Mouse (Mus musculus) frontal cortex, adult 2 months (tissue): Measurements from ENCODE around the gene Gm21731. TPM values are rescaled to one million over a fixed set of nuclear protein-coding genes. Genes with fewer than 3 reads are reported as not detected.
"Not testable (repeated sequence)": the region's sequence is repeated elsewhere in the genome, so short reads cannot be mapped to it uniquely, and the experiment has no call there.

Experiments used
- DNase-seq, 2 experiments: peaks; one replicate each; pipeline ENCODE4 v3.0.0; 2022; ENCODE audit warnings: low spot score in 1 of 2; ENCODE audit errors: extremely low spot score in 1 of 2
- polyA plus RNA-seq: library from polyadenylated mRNA; depleted of rRNA; stranded (reverse); fragments of >200 nt; gene quantifications from 2 replicates; pipeline ENCODE4 v1.2.3, GENCODE M21; 2012; rRNA removed

Gene Gm21731
- polyA plus RNA-seq = not detected in 2 replicates

GRCm38 (mm10) chr13:120238811-120239210, at the start of gene Gm21731:
TSS of gene Gm21731 (plus strand) at chr13:120239111.
- not testable (repeated sequence) for DNase-seq

GRCm38 (mm10) chr13:120196189-120196821, 42.6 kb upstream of the Gm21731 start:
- not testable (repeated sequence) for DNase-seq

- not testable (repeated sequence) for DNase-seq
Measured at GRCm38 (mm10) chr13:120215847-120216246, 23.1 kb upstream of the Gm21731 start, which contains the start of gene Gm21762. TSS of gene Gm21762 (minus strand) at chr13:120215947.

GRCm38 (mm10) chr13:120220922-120221321, 18.0 kb upstream of the Gm21731 start:
- not testable (repeated sequence) for DNase-seq

DNA sequence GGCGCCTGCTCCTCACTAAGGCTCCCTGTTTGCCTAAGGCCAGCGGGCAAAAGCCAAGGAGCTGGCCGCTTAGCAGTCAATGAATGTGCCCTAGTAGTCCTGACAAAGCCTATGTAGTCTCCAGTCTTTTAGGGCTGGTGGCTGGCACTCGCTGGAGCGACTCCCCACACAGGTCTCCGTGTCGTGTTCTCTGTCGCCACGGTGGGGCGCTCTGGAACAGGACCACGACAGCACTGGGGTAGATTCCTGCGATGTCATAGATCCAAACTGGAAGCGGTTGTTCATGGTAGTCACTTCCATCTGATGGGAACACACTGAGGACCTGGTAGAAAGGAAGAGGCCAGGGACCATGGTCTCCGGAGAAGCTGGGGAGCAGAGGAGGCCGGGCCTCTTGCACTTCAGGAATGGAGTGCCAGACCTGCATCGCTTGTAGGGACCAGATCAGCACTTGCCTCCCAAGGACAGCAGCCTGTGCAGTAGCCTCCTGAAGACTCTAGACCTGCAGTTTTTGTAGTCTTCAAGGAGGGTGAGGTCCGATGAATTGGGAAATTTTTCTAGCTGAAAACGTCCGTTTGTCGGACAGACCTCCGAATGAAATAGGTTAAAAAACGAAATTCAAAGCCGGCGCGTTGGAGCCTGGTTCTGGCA, 15.8 kb upstream of the Gm21731 start:
- not testable (repeated sequence) for DNase-seq

DNA sequence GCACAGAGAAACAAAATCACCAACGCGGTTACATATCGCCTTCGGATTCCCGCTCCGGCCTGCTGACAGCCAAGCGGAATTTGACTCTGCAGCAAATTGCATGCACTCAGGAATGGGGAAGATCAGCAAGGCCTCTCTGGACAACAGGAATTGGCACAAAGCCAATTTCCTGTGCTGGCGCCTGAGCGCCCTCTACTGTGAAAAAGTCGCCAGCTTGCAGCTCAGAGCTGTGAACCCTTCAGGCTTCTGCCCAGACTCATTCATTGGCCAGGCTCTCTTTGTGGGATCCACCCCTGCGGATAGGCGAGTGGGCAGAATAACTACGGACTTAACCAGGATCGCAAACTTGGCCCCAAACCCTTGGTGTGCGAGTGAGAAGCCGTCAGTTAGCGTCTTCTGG, 7.1 kb upstream of the Gm21731 start:
- not testable (repeated sequence) for DNase-seq

- DNase-seq = not testable (repeated sequence)
Measured at GRCm38 (mm10) chr13:120232447-120233049, 6.4 kb upstream of the Gm21731 start.

- not testable (repeated sequence) for DNase-seq
Measured at GRCm38 (mm10) chr13:120251208-120251924, 12.5 kb downstream of the Gm21731 start.

DNA sequence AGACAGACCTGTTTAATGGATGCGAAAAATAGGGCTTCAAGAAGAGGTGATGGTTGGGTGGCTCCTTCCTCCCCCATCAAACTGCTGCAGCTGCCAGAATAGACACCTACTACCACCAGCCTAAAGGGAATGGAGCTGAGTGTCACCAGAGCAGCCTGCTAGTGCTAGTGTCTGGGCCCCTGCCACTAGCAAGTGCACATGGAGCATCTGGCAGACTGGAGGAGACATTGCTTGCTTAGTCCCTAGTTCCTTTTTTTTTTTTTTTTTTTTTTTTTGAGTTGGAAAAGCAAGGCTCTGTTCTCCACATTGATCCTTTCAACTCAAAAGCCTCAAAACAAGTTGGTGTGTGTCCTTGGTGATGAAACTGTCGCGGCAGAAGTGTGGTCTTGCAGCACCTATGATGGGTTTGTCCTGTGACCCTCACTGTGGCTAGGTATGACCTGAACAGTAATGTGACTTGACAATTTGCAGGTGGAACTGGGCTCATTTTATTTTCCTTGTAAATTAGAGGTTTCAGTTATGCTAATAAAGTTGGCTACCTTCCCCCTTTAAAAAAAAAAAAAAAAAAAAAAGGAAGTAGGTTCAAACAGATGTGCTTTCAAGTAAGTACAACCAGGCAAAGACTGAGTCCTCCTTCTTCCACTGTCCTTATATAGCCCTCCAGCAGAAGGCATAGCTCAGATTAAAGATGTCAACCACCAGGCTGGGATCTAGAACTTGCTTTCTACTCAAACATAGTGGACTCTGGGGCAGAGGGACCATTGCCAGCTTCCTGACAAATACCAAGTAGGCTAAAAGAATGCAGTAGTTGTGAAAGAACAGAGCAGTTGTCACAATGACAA, 20.1 kb downstream of the Gm21731 start:
- not testable (repeated sequence) for DNase-seq

GRCm38 (mm10) chr13:120259718-120260117, 20.8 kb downstream of the Gm21731 start:
- DNase-seq = not testable (repeated sequence)

- not testable (repeated sequence) for DNase-seq
Measured at GRCm38 (mm10) chr13:120262870-120263269, 24.0 kb downstream of the Gm21731 start, which contains the start of gene AF067061. TSS of gene AF067061 (plus strand) at chr13:120263114.

GRCm38 (mm10) chr13:120277837-120278236, 38.9 kb downstream of the Gm21731 start:
- not testable (repeated sequence) for DNase-seq

DNA sequence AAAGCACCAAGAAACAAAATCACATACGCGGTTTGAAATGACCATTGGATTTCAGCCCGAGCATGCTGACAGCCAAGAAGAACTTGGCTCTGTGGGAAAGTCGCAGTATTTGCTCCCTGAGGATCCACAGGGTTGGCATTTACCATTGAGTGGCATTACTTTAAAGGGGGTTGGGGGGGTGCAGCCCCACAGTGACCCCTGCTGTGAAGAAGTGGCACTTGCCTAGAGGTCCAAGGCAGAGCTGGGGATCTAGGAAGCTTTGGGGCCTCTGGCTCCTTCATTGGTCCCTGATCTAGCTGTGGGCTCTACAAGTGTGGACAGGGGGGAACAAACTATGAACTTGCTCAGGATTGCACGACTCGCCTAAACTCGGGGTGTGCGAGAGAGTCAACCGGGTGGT, 39.9 kb downstream of the Gm21731 start:
- DNase-seq = no peak

Other genes with a start within 250 kb of the Gm21731 start
- not detected in 2 replicates for gene Gm36079, start 212.1 kb upstream of the Gm21731 start, polyA plus RNA-seq
- gene Gm21188, start 186.9 kb upstream of the Gm21731 start, polyA plus RNA-seq = 0.11 and 0.16 TPM in 2 replicates
- gene Gm20767, start 98.9 kb upstream of the Gm21731 start, polyA plus RNA-seq = not detected in 2 replicates
- not detected in 2 replicates for gene Gm21818, start 66.7 kb upstream of the Gm21731 start, polyA plus RNA-seq
- gene Gm21762, start 23.2 kb upstream of the Gm21731 start, polyA plus RNA-seq = not detected in 2 replicates
- not detected in 2 replicates for gene AF067061, start 24.0 kb downstream of the Gm21731 start, polyA plus RNA-seq
- 0.15 and 0.20 TPM in 2 replicates for gene BC147527, start 61.3 kb downstream of the Gm21731 start, polyA plus RNA-seq
- not detected in 2 replicates for gene Tcstv3, start 77.8 kb downstream of the Gm21731 start, polyA plus RNA-seq